Mouse (Mus musculus): ENCODE measurements at regions not wholly inside any gene's neighbourhood (a gene's known extent, or its start where the extent isn't known, plus 50 kb on each side); places are given as distances from the start of the nearest gene placed in this dataset.

DNA sequence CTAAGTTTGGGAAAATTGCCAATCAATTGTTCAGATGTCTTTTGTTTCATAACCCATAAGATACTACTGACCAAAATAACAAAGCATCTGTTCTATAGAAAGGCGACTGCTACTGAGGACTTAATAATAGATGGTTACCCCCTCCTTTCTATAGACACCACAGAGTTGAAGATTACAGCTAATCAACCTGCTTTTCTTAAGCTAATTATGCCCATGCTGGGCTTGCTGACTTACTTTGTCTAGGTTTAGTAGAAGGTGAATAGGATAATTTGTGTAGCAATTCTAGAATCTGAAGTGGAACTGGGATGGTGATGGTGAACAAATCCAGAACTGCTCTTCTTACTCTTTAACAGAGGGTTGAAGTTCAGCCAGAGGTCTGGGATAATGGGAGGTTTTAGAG, 53.8 kb upstream of the Tbx18 start:
- no peak for DNase-seq (ENCODE audit: low read depth, low spot score)

DNA sequence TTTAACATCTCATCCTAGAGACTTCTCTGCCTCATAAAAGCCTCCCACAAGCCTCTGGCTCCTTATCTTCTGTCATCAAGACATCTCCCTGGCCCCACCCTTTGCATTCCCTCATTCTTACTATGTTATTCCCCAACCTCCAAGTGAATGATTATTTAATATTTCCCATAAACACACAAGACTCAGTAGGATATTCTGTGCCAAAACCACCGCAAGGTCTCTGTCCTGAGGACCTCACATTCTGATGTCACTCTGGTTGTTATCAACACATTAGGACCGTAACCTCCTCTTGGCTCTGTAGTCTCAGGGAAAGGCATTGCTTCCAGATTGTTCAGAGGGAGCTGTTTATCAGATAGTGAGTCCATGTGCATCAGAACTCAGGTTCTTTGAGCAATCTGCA, 80.7 kb upstream of the Tbx18 start:
- DNase-seq (ENCODE audit: low read depth, low spot score) = no peak

DNA sequence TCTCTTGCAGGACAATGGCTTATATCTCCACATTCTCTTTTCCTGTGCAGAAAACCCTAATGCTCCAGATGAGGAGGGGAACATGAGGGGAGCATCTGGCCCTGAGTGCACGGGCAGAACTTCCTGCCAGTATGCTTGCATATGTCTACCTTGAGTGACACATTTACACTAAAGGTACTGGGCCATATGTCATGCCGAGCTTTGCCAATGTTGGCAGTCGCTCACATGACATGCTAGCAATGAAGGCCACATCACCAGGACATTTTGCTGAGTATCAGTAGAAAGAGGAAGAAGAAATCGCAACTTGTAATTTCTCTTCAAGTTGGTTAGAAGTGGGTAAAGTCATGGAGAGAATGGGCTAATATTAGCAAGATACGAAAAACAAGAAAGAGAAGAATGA, 91.2 kb upstream of the Tbx18 start:
- no peak for DNase-seq (ENCODE audit: low read depth, low spot score)

DNA sequence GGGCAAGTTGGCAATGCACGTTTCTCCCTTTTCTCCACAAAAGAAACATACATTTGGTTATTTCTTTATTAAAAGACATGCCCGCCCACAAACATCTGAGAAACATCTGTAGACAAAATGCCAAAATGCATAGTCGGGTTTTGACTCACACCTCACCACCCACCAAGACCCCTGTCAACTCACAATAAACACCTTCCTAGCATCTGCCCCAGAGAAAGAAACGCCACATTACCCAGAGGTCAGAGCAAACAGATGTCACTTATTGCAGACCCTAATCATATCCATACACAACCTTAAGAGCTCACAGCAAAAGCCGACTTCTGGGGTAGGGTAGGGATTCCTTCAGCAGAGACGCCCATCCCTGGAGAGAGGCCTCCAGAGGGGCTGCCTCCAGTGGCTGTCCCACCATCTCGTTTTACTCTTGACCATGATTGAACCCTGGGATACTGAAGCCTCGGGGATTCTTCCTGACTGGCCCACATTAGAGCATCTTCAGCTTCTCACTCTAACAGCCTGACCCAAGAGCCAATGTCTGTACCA, 93.7 kb upstream of the Tbx18 start:
- DNase-seq (ENCODE audit: low read depth, low spot score) = no peak

DNA sequence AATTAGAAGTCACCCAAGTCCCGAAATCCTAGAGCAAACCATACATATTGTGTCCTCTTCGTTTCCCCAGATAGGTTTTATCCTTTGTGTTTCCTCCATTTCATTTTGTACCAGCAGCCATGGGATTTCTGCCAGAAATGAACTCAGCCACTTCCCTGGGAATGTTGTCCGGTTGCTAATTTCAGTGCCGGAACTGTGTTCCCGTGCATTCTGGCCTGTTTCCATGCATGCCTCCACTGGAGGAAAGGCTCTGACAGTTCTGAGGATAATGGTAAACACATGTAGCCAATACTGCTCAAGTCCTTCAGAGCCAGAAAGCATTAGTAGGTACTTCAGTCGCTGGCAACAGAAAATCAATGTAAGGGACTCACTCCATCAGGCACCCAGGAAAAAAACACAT, 112.8 kb upstream of the Tbx18 start:
- no peak for DNase-seq (ENCODE audit: low read depth, low spot score)

DNA sequence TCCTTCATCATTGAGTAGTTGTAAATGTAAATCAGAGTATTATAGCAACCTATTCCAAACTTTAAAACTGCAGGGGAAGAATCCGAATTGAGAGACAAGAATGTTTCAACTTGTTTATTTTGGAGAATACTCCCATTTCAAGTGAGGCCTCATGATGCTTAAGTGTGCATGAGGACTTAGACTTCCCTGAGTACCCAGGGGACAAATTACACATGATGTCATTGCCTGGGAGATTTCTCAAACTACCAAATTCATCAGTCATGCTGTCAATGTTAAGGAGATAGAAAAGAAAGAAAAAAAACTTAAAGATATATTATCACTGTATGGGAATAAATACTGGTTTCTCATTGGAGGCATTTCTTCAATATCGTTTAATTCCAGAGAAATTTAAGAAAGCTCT, 113.4 kb upstream of the Tbx18 start:
- DNase-seq (ENCODE audit: low read depth, low spot score) = no peak

DNA sequence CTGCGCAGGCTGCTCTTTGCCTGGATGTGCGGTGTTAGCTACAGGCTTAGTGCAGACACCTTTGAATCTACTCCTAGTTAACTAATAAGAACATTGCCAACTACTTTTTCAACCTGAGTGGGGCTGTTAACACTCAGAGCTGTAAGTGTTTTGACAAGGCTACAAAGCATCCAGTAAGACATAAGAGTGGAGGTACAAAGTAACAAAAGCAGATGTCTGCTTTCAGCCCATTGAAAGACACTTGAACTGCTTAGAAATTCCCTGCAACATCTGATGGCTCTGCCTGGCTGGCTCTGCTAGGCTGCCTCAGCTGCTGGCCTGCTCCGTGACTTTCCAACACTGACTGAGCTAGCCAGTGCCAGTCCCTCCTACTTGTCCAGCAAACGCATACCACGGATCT, 117.8 kb upstream of the Tbx18 start:
- no peak for DNase-seq (ENCODE audit: low read depth, low spot score)

DNA sequence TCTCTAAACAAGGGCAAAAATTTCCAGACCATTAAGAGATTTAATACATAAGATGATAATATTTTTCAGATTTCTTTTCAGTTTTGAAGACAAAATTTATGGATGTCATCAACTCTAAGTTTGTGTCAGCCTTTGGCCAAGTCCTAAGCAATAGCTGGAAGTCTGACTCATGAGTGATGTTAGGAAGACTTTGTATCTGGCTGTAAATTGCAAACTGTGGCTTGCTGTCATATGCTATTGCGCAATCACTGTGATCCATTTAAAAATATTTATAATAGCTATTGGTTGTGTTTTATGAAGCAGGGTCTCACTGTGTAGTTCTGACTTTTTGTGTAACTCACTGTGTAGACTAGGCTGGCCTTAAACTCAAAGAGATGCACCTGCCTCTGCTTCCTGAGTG, 119.1 kb upstream of the Tbx18 start:
- no peak for DNase-seq (ENCODE audit: low read depth, low spot score)

DNA sequence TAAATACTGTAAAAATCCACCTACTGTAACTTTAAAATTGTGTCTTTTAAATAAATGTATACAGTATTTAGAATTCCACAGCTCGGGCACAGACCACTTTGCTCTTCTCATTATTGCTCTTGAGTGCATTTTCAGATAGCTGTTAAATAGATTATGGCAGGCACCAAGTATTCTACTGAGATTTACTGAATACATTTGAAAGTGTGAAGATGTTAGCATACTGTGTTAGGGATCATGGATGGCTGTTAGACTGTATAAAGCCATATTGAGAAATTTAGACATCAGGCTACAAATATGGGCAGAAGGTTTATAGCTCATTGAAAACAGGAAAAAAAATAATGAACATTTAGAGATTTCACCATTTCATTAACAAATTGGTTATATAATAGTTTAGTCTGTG, 130.5 kb upstream of the Tbx18 start:
- no peak for DNase-seq (ENCODE audit: low read depth, low spot score)

DNA sequence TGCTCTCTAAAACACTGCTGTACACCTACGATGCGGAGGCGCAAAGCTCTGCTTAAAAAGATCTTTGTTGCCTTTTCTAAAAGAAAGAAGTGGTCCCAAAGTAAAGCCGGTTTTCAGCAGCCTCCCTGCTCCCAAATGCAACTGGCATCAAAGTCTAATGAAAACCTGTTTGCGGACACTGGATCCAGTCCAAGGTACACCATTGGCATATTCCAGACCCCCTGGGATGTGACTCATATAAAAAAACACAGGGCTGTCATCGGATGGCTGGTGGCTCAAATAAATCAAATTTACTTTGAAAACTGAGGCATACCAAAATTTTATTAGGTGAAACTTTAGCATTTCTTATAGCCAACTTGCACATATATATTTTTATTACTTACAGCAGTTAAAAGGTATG, 134.2 kb upstream of the Tbx18 start:
- DNase-seq (ENCODE audit: low read depth, low spot score) = no peak

DNA sequence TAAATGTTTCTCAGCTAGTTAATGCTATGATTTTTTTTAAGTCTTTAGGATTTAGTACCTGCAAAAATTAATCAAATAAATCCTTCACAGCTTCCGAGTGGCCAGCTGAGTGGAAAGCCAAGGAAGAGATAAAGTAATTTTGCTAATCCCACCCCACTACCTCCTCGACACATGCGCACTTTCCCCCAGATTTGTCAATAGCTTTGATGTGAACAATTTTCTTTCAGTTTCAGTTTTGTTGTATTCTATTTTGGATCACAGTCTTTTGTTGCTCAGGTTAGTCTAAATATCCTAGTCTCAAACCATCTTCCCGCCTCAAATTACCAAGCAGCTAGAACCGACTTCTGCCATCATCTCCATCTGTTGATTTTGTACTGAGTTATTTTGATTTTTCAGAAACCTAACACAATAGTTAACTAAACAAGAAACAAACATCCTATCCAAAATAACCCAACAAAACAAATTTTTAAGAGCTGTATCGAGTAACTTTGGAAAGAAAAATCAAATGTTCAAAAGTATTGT, 141.4 kb upstream of the Tbx18 start:
- DNase-seq (ENCODE audit: low read depth, low spot score) = no peak

DNA sequence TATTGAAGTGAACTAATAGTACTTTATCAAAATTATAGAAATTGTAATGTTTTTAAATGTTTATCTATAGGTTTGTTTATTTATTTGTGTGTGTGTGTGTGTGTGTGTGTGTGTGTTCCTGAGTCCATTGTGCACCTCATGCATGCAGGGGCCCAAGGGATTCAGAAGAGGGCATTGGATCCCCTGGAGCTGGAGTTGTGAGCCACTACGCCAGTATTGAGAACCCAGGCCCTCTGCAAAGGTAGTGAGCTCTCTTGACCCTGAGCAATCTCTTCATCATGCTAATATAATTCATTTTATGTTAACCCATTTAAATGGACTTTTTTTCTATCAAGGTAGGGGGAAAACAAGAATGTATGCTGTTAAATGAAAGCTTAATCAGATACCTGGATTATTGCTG, 151.5 kb upstream of the Tbx18 start:
- no peak for DNase-seq (ENCODE audit: low read depth, low spot score)

DNA sequence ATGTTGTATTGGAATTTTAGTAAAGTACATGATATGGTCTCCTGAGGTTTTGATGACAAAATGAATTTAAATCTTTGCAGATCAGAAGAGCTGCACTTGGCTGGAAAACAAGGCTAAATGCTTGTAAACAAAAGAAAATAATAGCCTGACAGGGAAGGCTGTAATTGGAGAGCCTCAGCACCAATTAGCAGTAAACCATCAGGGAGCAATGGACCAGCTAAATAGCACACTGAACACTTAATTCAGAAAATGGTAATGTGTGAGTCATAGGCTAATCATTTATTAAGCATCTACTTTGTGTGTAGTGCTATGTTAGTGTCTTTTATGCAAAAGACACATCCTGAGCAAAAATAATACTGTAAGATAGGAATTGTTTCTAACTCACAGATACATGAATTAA, 152.0 kb upstream of the Tbx18 start:
- DNase-seq (ENCODE audit: low read depth, low spot score) = no peak

DNA sequence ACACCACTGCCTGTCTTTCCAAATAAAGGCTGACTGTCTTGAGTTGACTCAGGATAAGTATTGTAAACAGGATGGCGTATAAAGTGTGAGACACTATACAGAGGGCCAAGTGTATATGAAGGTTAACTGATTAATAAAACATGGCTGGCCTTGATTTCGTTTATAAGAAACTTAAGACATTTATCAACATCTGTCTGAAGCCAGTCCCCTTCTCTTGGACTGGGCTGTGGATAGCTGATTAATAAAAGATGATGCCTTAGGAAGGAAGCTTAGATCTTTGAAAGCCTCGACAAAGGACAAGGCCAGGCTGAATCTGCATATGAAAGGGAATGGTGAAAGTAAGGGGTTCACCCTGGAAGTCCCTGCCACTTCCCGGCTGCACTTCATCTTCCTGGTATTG, 163.0 kb upstream of the Tbx18 start:
- DNase-seq (ENCODE audit: low read depth, low spot score) = no peak

DNA sequence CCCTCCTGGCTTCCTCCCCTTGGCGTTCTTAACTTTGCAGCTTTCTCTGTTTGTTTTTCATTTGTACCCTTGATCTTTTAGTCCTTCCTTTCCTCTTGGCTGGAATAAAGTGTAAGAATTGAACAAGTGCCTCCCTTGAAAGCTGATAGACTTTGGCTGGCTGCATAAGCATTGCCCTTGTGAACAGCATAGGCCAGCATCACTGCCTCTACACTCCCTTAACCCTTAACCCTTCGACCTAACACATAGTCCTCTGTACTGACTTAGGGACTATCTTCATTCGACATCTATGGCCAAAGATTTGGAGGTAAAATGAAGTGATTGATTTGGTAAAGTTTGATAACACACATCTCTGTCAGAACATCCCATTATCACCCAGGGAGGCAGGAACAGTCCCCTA, 163.5 kb upstream of the Tbx18 start:
- no peak for DNase-seq (ENCODE audit: low read depth, low spot score)

DNA sequence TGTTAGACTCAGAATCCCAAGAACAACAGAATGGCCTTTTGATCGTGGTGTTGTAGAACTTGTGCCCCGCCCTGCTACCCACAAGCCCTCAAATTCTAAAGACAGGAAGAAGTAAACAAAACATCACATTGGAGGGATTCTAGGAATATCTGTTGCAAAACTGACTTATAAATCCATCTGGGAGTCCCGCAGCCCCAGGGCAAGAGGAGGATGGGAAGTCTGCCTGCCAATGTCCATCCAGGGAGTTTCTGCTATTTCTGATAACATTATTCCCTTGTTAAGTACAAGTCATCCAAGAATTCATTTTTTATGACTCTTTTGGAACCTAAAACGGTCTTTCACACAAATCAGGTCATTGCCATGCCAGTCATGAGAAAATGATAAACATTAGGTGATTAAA, 164.5 kb upstream of the Tbx18 start:
- DNase-seq (ENCODE audit: low read depth, low spot score) = no peak

DNA sequence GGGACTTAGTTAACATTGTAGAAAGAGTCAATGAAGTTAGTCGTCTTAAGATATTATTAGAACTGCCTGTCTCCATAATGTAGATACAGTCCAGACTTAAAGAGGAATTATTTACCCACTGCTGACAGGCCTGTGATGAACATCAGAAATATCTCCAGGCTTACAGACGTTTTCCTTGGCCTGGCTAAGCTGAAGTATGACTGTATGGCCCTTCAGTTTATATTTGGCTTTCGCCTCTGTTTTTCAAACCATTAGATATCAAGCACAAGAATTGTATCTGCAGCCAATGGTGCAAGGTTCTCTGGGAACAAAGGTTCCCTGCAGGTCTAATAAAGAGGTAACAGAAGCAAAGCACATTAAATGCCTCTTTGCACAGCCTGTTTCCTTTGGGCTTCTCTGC, 166.3 kb upstream of the Tbx18 start:
- DNase-seq (ENCODE audit: low read depth, low spot score) = no peak

DNA sequence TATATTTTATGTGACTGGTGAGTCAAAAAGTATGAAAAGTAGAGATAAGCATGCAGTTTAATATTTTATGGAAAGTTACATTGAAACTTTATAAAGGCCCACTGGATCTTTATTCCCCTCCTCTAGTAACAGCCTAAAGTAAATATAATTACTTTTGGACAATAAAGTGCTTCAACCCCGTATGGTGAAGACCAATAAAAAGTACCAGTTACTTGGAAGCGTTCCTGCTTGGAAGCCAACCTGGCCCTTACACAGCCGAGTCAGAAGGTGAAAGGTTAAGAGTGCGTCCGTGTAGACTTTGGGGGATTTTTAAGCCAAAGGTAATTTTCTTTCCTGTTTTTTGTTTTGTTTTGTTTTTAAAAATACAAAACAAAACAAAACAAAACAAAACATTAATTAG, 168.3 kb upstream of the Tbx18 start:
- DNase-seq (ENCODE audit: low read depth, low spot score) = no peak

DNA sequence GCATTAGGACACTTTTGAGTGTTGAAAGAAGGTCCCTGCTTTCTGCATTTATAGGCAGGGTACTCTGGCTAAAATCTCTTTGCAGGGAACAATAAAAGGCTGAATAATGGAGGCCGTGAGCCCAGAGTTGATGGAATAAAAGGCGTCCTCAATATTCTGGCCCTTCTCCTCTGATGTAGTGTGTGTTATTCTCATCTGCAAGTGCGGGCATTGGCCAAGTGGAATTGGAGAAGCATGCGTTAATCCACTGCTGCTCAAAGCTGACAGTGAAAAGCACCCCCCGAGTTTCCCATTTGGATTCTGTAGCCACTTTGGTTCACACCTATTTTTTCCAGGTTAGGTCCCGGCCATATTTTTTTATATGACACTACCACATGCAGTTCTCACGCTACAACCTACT, 168.7 kb upstream of the Tbx18 start:
- no peak for DNase-seq (ENCODE audit: low read depth, low spot score)

DNA sequence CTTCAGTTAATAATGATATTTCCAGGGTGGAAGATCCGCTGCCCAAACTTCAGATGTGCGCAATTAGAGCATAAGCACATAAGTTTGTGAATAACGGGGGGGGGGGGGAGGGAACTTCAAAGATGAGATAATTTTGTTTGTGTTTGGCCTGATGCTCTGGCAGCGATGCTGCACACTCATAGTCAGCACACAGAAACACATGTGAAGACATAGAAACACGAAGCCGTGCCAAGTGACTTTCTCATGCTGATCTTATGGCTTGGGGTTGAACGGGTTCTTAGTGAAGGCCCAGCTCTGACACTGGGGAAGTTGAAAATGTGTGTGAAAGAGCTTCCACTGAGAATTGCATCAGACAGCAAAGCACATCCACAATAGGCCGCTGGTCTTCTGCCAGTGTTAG, 190.2 kb upstream of the Tbx18 start:
- no peak for DNase-seq (ENCODE audit: low read depth, low spot score)

DNA sequence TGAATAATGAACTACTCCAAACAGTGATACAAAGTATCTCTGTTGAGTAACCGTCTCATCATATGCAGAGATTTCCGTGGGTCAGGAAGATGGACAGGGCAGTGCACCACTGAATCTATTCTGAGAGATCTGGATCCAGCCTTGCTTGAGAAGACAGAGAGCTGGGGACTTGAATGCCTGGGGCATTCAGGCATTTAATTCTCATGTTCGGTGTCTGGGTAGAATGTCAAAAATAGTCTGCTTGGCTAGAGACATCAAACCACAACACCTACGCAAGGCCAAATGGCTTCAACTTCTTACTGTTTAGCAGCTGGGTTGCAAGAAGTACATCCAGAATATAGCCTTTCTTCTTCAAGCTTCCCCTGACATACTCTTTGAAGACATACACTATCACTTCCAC, 194.1 kb upstream of the Tbx18 start:
- DNase-seq (ENCODE audit: low read depth, low spot score) = no peak

DNA sequence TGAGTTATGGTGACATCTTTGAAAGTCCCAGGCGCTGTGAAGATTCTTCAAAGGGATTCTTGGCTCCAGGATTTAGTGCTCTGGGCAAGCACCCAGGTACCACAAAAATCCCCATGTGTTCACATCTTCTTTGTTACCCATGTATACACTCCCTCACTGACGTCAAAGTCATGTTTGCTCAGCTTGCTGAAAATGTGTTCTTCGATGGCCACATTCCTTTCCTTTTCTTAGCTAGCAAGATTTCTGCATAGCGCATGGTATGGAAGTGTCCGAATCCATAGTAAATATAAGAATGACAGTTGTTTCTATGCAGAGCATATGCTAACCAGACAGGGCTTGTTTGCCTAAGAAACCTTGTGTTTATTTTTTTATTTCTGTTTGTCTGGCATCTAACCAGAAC, 202.2 kb upstream of the Tbx18 start:
- no peak for DNase-seq (ENCODE audit: low read depth, low spot score)

DNA sequence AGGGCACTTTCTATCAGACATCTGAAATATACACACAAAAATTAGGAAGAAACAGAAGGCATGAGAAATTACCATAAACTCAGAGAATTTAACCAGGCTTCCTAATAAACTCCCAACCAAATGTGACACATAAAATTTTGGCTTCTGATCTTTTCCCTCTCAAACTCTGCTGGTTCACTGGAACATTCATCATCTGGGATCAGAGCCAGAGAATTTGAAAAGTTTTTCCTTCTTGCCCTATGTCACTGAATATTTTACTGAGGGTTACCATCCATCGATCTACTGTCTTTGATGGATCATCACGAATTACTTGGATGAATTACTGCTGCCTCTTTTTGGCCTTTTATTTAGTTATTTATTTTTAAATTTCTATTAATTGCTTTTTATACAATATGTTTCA, 221.4 kb upstream of the Tbx18 start:
- no peak for DNase-seq (ENCODE audit: low read depth, low spot score)

DNA sequence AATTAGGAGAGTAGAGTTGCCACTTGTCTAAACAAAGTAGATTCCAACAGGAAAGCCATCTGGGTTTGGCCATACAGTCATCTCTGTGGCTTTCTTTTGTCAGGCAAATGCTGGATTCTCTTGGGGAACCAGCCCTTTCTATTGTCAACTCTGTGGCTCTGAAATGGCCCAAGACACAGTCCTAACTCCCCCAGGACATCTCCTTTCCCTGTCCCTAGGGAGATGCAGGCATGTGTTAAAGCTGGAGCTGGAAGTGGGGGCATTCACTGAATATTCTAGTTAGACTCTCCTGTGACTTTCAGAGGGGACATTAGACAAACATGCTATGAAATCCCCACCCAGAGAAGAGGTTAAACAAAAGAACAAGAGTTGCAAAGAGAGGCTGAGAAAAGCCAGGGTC, 223.9 kb upstream of the Tbx18 start:
- no peak for DNase-seq (ENCODE audit: low read depth, low spot score)

DNA sequence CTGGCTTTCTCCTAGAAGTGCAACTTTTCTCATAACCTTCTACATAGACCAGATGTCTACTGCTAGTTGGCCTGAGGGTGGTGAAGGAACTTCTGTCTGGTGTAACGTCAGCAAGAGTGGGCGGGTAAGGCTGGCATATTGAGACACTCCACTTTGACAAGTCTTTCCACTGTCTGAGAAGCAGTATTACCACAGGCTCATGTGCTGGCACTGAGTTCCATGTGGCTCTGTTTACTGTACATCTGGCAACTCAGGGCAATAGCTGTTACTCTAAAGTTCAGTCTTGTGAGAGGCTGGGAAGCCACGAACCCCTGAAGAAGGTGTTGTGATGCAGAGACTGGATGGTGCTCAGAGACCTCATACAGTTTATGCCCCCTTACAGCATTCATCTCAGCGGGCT, 230.7 kb upstream of the Tbx18 start:
- DNase-seq (ENCODE audit: low read depth, low spot score) = no peak
